Mouse (Mus musculus) left cerebral cortex, postnatal 4 days (tissue): ENCODE measurements around the gene Olfr573-ps1. TPM values are rescaled to one million over a fixed set of nuclear protein-coding genes. Genes with fewer than 3 reads are reported as not detected.

Experiments used
- DNase-seq: peaks from one replicate; pipeline ENCODE4 v3.0.0-alpha.2; 2022
- intact Hi-C: fragments of 180-260 bp; cut with DNase I; formaldehyde crosslinking; loops from one replicate; pipeline ENCODE4 v1.15.1; 2025
- total RNA-seq, 2 experiments: library from RNA; stranded (reverse); gene quantifications; 2 replicates each; pipeline ENCODE4 v1.2.3; 2021

Gene Olfr573-ps1
- not detected for total RNA-seq

DNA sequence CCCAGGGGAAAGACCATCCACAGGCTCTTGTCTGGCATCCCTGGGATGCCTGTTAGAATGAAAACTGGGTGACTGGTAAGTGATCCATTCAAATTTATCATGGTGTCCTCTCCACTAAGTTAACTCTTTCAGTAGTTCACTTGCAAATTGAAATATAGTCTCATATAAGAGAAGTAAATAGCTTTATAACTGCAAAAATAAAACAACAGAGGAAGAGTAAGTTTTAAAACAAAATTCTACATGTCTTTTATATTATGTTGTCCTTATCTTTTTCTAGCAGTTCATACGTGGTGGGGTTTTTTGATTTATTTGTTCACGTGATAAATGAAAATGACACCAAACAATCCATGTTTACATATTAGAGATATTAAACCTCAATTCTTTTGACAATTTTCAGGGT is at the start of gene Olfr573-ps1:
Gene Olfr573-ps1, minus strand, starts transcription at position 101 of the 400 bp plus-strand sequence.
- DNase-seq, result no peak
- intact Hi-C loops, result no loop called here

DNA sequence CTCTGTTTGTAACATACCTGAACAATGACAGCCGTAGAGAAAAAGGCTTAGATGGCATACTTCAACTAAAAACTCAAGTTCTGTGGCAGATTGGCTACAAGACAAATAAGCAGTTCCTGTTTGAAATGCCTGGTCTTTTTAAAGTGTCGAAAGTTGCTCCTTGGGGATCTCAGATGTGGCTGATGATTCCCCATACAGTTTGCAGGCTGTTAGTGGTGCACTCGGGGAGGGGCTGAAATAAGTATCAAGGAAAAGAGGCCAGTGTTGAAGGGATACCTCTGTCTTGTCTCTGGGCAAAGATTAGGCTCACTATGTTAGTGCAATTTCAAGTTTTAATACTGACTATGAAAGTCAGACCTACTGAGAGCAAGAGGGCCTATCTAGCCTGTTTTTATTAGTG is 46.8 kb upstream of the Olfr573-ps1 start, which contains the start of gene Olfr578:
Gene Olfr578, minus strand, starts transcription at position 101 of the 400 bp plus-strand sequence.
- no peak for DNase-seq
- intact Hi-C loops, result no loop called here

DNA sequence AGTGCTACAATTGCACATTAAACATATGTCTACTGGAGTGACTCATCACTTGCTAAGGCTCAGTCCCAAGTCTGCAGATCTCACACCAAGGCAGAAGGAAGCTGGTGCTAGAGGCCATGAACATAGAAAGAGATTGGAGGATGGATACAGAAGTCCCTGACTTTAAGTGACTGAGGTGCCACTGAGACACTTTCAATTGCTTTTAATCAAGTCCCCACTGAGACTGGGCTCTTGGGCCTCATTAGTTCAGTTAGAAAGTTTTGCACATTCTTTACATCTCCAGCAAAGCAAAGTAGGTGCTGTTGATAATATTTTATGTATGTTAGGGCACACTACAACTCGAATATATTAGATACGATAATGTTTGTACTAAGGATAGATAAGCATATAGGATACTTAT is 33.5 kb upstream of the Olfr573-ps1 start, which contains the start of gene Olfr577:
Gene Olfr577, minus strand, starts transcription at position 101 of the 400 bp plus-strand sequence.
- DNase-seq, result no peak
- intact Hi-C loops, result no loop called here

DNA sequence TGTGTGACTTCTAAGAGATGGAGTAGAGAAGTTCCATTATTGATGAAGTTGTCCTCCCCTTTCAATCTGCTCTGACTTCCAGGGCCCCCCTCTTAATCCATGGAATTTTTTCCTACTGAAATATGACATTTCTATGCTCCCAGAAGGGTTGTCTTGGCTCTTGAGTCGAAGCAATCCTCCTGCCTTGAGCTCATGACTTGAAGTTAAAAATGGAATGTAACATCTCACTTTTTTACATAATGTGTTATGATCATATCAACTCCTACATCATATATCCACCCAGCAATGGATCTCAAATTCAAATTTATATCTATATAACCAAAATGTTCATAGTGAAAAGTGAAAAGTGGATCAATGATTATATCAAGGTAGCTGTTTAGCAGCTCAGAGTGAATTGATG is 32.0 kb upstream of the Olfr573-ps1 start:
- no peak for DNase-seq
- intact Hi-C loops, result no loop called here

DNA sequence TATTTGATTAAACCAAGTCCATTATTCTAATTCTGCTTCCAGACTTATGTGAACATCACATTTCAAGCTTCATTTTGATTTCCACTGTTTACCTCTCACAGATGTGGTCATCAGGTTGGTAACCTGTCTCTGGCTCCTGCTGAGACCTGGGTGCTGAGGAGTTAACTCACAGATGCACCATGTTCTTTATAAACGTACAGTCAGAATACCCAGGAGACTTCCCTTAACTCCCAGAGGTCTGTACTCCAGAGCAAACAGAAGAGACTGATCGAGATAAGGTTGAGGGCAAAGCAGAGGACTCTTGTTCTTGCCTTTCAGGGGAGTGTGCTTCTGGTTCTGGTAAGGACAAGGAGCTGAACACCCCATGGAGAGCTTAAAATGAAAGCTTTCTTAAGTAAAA is 20.0 kb upstream of the Olfr573-ps1 start, which contains the start of gene Olfr576:
Gene Olfr576, plus strand, starts transcription at position 301 of the 400 bp plus-strand sequence.
- intact Hi-C loops, result no loop called here
- DNase-seq, result no peak

DNA sequence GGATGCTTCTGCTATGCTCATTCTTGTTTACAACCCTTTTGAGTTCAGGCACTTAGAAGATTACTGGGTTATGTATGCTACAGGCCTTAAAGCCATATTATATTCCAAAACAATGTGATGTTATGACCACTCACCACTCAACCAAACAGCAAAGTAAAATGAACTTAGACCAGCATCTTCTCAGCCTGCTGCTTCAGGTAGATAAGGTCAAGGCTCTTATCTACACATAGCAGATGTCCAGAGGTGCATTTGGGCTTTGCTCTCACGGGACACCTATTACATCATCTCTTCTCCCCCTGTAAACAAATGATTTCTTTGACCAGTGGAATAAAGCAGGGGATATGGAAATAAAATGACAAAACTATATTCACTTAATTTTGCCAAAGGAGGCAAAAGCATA is 16.2 kb upstream of the Olfr573-ps1 start, which contains the start of gene Olfr575:
Gene Olfr575, minus strand, starts transcription at position 183 of the 400 bp plus-strand sequence.
- intact Hi-C loops, result no loop called here
- no peak for DNase-seq

DNA sequence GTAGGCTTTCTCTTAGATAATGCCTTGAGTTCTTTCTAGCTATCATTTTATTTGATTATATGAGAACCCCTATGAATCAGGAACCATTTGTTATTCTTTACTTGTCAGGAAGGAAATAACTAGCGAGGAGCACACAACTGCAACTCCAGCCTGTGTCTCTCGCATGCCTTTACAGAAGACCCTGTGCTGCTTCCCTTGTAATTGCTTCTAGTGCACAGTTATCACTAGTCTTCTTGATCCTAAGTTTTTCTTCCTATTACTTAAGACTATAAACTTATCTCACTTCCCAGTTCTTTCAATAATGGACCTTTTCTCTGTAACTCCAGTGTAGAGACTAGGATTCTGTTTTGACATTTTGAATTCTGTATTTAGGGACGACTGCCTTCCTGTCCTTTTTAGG is 15.8 kb upstream of the Olfr573-ps1 start:
- DNase-seq, result no peak
- intact Hi-C loops, result no loop called here

DNA sequence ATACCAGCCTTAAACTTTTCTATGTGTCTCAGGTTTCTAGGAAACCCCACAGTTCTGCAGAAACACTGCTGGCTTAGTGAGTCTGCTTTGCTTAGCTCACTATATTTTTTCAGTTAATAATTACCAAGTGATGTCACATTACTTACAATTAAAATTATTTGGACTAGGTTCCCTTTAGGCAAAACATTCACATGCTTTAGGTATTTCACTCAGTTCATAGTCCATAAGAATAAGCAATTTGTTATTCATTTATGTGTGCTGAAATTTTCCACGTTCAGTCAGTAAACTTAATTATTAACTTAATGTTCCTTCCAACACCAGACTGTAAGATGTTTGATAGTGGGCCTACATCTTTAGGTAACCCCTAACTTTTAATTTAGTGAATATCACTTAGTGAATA is 8.4 kb upstream of the Olfr573-ps1 start:
- intact Hi-C loops, result no loop called here
- no peak for DNase-seq

DNA sequence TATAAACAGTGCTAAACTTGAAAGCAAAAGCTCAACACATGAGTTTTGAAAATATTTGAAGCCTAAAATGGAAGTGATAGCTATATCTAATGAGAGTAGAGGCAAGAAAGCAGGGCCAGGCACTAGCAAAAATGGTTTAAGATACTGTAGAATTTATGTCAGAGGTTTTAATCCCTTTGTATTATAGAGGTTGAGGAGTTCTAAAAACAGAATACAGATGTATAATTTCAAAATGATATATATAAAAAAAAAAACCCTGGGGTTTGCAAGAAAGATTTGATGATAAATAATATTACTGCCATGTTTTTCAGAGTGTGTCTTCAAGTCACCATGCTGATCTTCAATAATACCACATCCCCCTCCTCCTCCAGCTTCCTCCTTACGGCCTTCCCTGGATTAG is 5.8 kb upstream of the Olfr573-ps1 start, which contains the start of gene Olfr574:
Gene Olfr574, plus strand, starts transcription at position 301 of the 400 bp plus-strand sequence.
- intact Hi-C loops, result no loop called here
- no peak for DNase-seq

DNA sequence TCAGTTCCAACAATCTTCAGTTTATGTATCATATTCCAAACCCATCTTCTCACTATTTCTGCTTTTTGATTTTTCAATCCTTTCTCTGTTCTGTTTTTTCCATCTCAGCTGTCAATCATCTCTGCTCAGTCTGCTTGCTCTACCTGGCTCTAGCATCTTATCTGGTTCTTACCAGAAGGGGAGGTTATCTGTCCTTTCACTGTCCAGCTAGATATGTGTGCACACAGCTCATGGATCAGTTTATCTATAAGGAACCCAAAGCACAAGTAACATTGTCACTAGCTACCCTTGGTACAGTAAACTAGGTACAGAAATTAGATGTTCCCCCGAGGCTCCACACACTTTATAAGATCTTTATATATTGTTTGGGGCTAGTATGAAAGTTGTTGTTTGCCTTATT is 1.0 kb upstream of the Olfr573-ps1 start:
- intact Hi-C loops, result no loop called here
- DNase-seq, result no peak

DNA sequence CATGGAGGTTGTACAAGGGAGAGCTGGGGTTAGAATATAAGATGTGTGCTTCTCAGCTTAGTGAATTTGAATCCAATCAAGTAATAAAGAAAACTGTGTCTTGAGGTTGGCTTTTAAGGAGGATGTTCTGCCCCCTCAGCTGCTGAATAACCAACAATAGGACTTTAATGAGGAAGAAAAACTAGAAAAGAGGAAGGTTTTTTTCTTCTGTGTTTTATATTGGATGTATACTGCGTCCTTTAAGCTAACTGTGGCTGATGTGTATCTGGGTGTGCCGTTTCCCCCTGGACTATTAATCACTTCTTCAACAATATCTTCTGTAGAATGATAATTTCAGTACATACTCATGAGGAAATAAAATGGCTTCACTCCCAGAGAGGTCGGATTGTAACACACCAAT is 15.3 kb downstream of the Olfr573-ps1 start:
- intact Hi-C loops, result no loop called here
- DNase-seq, result no peak

DNA sequence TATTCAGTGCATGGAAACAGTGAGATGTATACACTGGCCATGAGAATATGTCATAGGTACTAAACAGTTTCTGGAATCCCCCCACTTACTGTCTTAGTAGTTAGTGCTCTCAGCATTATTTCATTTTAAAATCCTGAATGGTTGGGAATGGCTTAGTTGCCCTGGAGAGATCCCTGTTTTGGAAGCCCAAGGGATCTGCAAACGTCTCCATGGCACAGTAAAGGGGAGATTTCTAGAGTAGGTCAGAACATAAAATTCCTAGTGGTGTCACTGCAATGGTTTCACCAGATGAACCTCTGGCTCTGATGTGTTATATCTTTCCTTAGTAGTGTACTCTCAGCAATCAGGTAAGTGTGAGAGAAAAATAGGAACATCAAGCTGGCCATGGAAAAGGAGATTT is 18.3 kb downstream of the Olfr573-ps1 start, which contains the start of gene Olfr572:
Gene Olfr572, plus strand, starts transcription at position 301 of the 400 bp plus-strand sequence.
- DNase-seq, result no peak
- intact Hi-C loops, result no loop called here

DNA sequence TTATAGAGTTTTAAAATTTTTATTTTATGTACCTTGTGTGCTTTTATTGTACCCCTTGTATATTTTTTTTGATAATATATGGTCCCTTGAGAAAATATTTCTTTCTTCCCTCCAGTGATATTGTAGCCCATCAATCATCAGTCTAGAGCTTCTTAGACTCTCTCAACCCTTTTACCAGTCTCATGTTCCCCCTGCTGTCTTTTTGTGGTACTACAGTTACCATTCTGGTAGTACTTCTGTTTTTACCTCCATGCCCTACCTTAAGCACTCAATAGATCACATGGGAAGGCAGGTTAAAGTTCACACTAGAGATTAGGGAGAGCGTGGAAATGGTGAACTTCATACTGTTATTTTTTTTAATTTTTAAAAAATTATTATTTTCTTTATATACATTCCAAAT is 22.7 kb downstream of the Olfr573-ps1 start:
- no peak for DNase-seq
- intact Hi-C loops, result loop anchor here (2.0 to 10.0 kb wide), 3 partner anchors 225 to 407 kb away; partner anchors contain the start of genes Olfr556 and Olfr557

DNA sequence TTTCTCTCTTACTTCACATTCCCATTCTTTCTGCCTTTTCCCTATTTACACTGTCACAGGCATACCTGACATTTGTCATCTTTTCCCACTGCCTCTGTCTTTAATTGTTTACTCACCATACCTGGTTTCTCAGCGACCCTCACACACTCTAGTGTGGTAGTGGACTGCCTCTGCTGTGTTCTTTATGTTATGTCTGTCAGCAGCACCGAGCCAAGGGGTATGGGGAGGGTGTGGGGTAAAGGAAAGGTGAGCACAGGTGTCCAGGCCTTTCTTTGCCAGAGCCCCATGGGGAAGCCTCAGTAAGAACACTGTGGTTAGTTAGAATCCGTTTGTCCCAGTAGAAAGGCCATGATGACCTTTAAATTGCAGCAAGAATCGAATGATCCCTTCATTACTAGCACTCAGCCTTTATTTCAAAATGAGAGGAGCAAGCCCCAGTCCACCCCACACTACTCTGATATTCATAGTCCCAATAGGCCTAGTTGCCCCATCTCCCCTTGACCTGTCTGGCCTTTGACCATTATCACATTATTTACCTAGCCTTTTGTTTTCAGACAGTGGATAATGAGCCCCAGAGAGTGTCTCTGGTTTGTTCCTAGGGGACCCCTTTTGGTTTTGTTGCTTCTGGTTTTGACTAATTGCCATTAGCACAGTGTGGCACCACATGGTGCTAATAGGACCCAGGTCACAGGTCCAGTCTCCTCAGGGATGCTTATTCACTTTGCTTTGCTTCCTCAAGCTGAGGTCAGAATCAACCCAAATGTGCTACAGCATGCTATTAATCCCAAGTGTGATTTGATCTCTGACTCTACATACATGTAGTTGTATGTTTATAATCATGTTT is 25.1 kb downstream of the Olfr573-ps1 start, which contains the start of gene Olfr571:
Gene Olfr571, minus strand, starts transcription at position 505 of the 844 bp plus-strand sequence.
- no peak for DNase-seq
- intact Hi-C loops, result loop anchor here (10.0 kb wide), 2 partner anchors 222 to 252 kb away; partner anchors contain the start of genes Olfr556 and Olfr557

DNA sequence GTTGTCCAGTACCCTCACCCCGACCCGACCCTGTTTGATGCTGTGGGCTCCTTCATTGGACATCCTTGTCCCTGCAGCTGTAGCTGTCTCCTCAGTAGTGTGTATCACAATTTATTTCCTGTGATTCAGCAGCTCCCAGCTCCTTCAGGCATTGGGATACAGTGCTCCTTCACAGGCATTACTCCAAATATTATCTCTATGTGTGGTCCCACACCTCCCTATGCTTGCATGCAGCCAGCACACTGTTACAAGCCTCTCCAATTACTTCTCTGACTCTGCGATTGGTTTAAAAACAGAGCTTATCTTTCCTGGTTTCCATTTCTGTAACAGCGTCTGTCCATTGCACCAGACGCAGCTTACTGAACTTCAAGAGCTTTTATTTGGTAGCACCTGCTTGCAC is 26.0 kb downstream of the Olfr573-ps1 start:
- intact Hi-C loops, result loop anchor here (10.0 kb wide), 2 partner anchors 222 to 252 kb away; partner anchors contain the start of genes Olfr556 and Olfr557
- DNase-seq, result no peak

DNA sequence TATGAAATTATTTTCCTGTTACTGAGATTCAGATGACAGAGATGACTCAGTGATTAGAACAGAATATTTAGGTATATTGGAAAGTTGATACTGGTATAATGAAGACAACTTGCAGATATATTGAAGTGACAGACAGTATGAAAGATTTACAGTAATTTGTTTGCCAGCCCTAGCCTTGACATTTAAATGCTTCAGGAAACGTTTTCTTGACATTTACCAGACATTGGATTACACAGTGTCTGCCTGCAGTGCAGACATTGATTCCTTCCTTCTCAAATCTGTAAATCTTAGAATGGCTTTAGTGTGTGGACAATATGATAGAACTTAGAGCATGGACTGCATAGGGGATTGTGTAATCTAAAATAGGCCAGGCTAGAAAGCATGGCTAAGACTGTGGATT is 27.1 kb downstream of the Olfr573-ps1 start:
- intact Hi-C loops, result loop anchor here (10.0 kb wide), 2 partner anchors 220 to 250 kb away; partner anchors contain the start of genes Olfr556 and Olfr557
- DNase-seq, result no peak

Other genes starting within 250 kb of the Olfr573-ps1 start
- gene Olfr557, start 246.7 kb downstream of the Olfr573-ps1 start, total RNA-seq, result not detected
- under 1 TPM; 0.12 to 0.14 TPM for gene Olfr558, start 240.4 kb downstream of the Olfr573-ps1 start, total RNA-seq
- not detected for gene Olfr33, start 223.5 kb downstream of the Olfr573-ps1 start, total RNA-seq
- not detected for gene Olfr559, start 215.1 kb downstream of the Olfr573-ps1 start, total RNA-seq
- not detected for gene Olfr560, start 183.2 kb downstream of the Olfr573-ps1 start, total RNA-seq
- gene Olfr78, start 183.1 kb downstream of the Olfr573-ps1 start, total RNA-seq, result under 1 TPM; 0.28 to 0.36 TPM
- not detected for gene Olfr561, start 171.4 kb downstream of the Olfr573-ps1 start, total RNA-seq
- not detected for gene Olfr564, start 139.1 kb downstream of the Olfr573-ps1 start, total RNA-seq
- not detected for gene Olfr566, start 83.8 kb downstream of the Olfr573-ps1 start, total RNA-seq
- not detected for gene Olfr568, start 65.5 kb downstream of the Olfr573-ps1 start, total RNA-seq
- gene Olfr569, start 51.7 kb downstream of the Olfr573-ps1 start, total RNA-seq, result not detected
- gene Olfr570, start 48.0 kb downstream of the Olfr573-ps1 start, total RNA-seq, result not detected
- gene Olfr571, start 25.0 kb downstream of the Olfr573-ps1 start, total RNA-seq, result not detected
- gene Olfr572, start 18.2 kb downstream of the Olfr573-ps1 start, total RNA-seq, result not detected
- not detected for gene Olfr574, start 5.9 kb upstream of the Olfr573-ps1 start, total RNA-seq
- gene Olfr575, start 16.2 kb upstream of the Olfr573-ps1 start, total RNA-seq, result not detected
- not detected for gene Olfr576, start 20.1 kb upstream of the Olfr573-ps1 start, total RNA-seq
- gene Olfr577, start 33.4 kb upstream of the Olfr573-ps1 start, total RNA-seq, result not detected
- not detected for gene Olfr578, start 46.7 kb upstream of the Olfr573-ps1 start, total RNA-seq
- gene Olfr582, start 95.4 kb upstream of the Olfr573-ps1 start, total RNA-seq, result not detected
- not detected for gene Olfr583, start 108.7 kb upstream of the Olfr573-ps1 start, total RNA-seq
- not detected for gene Olfr584, start 139.3 kb upstream of the Olfr573-ps1 start, total RNA-seq
- not detected for gene Olfr585, start 155.1 kb upstream of the Olfr573-ps1 start, total RNA-seq
- not detected for gene Olfr586, start 183.1 kb upstream of the Olfr573-ps1 start, total RNA-seq
- gene Olfr588-ps1, start 198.3 kb upstream of the Olfr573-ps1 start, total RNA-seq, result not detected
- not detected for gene Olfr589, start 213.8 kb upstream of the Olfr573-ps1 start, total RNA-seq
- not detected for gene Olfr591, start 235.8 kb upstream of the Olfr573-ps1 start, total RNA-seq
- not detected for gene Olfr592, start 242.2 kb upstream of the Olfr573-ps1 start, total RNA-seq